Mouse (Mus musculus): ENCODE data around the gene Rap1b.

Gene Rap1b

DNA sequence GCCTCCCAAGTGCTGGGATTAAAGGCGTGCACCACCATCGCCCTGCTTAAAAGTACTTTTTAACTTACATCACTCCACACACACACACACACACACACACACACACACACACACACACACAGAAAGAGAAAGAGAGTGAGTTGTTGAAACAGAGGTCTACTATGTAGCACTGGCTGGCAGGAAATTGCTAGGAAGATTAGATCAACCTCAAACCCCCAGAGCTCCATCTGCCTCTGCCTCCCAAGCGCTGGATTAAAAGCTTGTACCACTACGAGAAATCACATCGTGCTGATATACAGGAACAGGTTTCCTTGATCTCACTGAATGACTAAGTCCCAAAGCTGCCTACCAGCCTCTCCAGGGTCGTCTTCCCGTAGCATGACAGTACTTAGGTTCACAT is 61.2 kb downstream of the Rap1b start:
- DNase-seq (ENCODE audit: extremely low spot score, low spot score), result no peak

DNA sequence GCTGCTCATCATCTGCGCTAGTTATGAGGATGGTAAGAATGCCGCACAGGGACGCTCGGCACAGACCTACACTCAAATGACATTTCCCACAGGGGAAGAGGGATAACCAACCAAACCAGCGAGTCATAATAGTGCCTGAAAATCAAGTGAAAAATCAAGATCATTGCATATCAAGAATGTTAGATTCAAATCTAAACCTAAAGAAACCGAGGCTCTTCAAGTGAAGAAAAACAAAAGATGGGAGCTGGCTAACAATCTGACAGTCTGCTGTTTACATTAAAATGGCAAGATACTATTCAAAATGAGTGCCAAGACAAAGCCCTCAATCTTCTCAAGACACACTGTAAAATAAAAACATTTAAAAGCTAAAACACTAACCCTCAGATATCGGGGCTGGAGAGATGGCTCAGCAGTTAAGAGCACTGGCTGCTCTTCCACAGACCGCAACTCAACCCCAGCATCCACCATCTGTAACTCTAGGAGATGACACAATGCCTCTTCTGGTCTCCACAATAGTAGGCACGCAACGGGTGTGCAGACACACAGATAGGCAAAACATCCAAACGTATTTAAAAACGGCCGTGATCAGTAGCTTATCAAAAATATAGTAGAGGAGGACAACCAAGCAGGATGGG is 61.9 kb downstream of the Rap1b start:
- no peak for DNase-seq (ENCODE audit: extremely low spot score, low spot score)

DNA sequence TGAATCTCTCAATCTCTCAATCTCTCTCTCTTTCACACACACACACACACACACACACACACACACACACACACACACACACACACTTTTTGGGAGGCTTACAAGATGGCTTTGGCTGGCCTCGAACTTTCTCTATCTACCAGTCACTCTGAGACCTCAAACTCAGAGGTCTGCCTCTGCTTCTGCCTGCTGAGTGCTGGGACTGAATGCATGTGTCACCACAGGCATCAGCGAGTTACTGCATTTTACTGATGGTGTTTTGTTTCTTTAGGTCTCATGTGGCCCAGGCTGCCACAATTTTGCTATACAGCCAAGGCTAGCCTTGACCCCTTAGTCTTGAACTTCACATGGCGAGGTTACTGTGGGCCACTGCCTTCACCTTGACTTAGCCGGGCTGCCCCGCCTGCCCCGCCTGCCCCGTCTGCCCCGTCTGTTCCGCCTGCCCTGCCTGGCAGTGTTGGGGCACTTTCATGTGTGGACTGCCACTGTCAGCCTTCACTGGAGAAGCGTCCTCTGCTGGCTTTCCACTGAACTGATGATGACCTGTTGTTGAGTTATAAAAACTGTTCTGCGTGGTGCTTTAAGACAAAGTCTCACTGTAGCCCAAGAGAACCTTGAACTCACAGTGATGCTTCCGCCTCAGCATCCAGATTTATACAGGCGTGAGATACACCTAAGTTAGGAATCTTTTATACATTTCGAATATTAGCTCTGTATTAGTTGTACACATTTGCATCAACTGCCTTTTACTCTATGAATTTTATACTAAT is 63.2 kb downstream of the Rap1b start:
- DNase-seq (ENCODE audit: extremely low spot score, low spot score), result no peak

DNA sequence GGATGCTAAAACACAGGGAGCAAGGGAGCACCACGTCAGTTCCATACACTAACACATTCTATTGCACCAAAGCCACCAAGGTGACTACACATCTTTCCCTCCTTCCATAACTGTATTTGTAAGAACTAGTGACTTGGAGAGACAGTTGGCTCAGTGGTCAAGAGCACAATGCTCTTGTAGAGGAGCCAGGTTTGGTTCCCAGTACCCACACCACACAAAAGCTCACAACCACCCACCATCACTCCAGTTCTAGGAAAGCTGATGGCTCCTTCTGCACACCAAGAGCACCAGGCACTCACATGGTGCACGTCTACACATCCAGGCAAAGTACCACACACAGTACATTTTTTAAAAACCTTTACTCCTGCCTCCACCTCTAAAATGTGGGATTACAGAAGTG is 63.8 kb downstream of the Rap1b start:
- DNase-seq (ENCODE audit: extremely low spot score, low spot score), result no peak

DNA sequence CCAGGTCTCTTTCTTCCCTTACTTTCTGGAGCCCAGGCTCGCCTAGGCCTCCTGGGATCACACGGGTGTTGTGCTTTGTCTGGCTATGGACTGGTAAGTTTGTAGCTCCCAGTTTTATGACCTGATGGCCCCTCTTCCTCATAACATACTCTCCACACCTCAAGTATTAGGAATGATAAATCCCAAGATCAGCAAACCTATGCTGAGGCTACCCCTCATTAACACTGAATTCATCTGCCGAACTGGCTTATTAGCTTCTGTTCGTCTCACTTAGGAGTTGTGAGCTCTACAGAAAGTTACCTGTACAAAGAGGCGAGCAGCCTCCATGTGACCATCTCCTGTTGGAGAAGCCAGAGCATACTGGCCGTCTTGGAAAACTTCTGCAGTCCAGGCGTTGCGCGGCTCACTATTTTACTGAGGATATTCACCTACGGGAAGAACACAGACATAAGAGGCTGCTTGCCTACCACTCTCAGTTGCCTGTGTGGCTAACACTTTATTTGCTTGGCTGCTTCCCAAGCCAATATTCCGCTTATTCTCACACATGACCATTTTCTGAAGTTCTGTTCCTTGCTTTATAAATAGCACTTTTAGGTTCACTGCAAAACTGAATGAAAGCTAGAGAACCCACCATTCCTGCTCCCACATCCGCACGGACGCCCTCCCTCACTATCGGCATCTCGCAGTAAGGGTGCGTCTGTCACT is 64.7 kb downstream of the Rap1b start:
- DNase-seq (ENCODE audit: extremely low spot score, low spot score), result no peak

DNA sequence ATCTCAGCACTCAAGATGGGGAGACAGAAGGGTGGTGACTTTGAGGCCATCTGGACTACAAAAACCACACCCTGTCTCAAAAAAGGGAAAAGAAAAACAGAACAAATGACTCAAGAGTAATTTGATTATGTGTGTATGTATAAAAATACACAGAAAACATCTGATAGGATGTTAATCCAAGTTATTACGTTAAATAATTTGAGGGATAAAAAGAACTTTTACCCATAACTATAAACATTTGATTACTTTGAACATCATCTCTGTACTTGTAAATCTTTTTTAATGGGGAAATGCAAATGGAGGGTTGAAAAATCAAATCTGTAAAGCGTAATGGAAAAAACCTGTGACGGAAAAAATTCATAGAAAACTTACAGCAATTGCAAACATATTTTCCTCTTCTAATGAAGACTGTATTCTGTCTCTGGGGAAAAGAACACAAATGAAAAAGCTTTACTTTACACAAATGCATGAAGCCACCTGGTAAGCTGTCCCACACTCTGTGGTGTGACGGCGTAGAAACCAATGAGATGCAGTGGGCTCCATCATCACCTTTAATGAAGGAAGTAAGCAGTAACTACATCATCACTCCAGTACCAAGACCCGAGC is 65.4 kb downstream of the Rap1b start:
- no peak for DNase-seq (ENCODE audit: extremely low spot score, low spot score)

DNA sequence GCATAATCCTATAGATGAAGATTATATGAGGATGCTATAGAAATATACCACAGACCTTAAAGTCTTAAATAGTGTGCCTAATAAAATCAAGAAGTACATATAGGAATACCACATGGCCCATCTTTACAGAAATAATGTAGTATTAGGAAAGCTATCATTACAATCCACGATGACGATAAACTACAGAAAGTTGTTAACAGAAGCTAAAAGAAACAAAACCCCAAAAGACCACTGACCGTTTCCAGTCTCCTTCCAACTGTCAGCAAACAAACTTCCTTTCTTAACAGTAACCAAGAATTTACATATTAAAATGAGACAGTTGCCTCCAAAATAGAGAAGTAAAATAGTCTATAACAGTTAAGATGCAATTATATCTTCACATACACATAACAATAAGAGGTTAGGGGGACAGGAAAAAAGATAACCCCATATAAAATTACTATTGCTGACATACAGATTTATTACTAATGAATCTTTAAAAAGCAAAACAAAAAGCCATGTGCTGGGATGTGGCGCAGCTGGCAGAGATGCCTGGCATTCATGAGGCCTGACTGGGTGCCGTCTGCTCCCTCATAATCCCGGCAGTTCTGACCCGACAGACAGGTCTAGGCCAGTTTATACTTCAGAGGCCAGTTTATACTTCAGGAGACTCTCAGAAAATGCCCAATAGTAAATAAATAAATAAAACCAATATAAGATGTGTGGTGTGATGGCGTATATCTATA is 66.1 kb downstream of the Rap1b start:
- no peak for DNase-seq (ENCODE audit: extremely low spot score, low spot score)

DNA sequence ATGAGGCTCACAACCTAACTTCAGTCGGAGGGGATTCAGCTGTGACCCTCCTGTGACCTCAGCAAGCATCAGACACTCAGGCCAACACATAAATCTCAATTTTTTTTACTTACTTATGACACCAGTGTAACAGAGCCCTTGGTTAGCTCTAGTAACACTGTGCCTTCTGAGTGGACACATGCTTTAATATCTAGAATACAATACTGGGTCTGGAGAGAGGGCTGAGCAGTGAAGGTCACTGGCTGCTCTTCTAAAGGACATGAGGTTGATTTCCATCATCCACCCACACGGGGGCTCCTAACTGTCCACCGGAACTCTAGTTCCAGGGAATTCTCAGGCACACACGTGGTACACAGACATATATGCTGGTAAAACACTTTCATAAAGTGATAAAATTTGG is 66.9 kb downstream of the Rap1b start:
- DNase-seq (ENCODE audit: extremely low spot score, low spot score), result no peak

DNA sequence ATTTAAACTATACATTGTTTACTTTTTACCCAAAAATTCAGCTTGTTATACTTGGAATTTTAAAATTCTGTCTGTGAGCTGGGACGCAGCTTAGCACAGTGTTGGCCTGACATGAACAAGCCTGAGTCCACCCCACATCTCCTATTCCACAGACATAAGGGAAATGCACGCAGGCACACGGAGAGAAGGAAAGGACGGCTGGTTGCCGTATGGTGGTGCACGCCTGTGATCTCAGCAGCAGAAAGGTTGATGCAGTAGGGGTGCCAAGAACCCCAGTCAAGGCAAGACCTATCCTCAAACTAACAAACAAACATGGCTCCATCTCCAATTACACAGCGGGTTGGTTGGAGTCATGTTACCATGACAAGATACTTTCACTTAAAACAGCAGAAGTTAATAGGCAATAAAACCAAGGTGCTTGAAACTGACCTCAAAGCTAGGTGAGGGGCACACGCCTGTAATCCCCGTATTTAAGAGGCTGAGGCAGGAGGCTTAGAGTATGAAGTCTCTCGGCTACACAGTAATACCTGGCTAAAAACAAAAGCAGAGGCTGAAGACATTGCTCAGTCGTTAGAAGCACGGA is 67.4 kb downstream of the Rap1b start:
- no peak for DNase-seq (ENCODE audit: extremely low spot score, low spot score)

DNA sequence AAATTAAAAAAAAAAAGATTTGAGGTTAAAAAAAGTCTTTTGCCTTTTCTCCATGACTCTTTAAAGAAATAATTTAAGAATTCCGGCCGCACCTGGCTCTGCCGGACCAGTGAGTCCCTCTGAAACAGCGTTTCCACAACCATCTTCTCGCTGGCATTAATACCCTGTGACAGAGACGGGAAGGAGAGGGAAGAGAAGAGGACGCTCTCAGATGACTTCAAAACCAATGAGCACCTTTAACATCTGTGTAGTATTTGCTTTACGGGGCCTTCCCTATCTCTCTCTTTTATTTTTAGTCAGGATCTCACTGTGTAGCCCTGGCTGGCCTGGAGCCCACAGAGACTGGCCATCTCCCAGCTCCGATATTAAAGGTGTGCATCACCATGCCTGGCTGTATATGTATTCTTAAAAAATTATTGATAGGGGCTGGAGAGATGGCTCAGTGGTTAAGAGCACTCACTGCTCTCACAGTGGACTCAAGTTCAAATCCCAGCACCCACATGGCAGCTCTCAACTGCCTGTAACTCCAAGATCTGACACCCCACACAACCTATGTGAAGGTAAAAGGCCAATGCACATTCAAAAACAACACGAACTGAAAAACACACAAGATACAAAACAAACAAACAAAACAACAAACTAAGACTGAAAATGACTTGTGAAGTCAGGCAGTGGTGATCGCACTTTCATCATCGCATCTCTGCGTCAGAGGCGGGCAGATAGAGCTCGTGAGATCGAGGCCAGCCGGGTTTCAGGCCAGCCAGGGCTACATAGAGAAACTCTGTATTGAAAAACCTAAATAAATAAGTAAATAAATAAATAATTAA is 68.1 kb downstream of the Rap1b start:
- no peak for DNase-seq (ENCODE audit: extremely low spot score, low spot score)

DNA sequence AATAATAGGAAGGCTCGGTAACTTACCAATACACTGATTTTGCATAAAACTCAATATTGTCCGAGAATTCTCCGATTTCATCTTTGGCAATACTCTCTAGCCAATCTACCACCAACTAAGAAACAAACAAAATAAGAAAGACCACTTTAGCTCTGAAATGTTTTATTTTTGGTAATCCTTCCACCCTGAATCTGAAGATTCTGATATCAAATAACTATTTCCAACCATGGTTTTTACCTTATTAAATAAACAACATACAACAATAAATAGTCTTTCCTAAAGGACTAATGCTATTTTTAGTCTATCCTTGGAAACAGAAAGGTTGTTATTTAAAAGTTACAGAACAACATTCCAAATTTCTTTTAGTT is 68.7 kb downstream of the Rap1b start:
- no peak for DNase-seq (ENCODE audit: extremely low spot score, low spot score)

DNA sequence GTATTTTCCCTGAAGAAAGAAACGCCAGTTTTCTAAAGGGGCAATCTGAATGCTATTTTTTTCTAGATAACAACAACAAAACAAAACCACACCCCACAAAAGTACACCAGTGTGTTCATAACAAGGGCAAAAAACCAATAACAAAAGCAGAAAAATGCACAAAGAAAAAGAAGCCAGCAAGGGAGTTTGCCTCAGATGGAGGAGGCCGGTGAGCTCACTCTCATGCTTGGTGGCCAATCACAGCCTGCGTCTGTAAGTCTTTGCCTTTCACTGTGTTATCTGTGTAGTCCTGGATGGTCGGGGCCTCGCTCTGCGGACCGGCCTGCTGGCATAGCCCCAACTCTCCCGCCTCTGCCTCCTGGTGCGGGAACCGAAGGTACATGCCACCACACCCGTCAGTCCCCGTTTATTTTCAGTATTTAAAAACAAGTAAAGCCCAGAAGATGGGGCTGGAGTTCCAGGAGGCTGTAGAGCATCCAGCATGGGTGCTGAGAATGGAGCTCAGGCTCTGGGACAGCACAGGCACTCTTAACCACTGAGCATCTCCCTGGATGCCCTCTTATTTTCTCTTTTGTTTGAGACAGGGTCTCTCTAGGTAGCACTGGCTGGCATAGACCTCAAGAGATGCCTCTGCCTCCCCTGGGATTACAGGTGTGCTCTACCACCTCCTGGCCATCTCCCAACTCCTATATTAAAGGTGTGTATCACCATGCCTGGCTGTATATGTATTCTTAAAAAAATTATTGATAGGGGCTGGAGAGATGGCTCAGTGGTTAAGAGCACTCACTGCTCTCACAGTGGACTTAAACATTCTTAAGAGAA is 69.3 kb downstream of the Rap1b start:
- no peak for DNase-seq (ENCODE audit: extremely low spot score, low spot score)

DNA sequence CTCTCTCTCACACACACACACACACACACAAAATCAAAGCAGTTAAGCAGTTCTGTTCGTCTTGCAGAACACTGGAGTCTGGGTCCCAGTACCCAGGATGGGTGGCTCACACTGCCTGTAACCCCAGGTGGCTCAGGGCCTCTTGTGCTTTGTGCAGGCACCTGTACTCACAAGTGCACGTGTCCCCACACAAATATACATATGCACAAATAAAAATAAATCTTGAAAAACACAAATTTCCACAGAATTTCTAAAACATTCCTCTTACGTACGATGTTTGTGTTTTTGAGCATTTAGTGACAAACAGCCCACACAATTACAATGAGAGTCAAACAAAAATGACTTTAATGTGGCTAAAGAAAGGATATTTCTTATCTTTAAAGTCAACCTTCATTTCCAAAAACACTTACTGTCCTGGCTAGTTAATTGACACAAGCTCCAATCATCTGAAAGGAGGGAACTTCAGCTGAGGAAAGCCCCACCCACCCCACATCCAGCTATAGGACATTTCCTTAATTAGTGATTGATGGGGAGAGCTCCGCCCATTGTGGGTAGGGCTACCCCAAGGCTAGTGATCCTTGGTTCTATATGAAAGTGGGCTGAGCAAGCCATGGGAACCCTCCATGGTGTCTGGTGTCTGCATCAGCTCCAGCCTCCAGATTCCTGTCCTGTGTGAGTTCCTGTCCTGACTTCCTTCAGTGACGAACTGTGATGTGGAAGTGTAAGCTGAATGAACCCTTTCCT is 70.3 kb downstream of the Rap1b start:
- no peak for DNase-seq (ENCODE audit: extremely low spot score, low spot score)

DNA sequence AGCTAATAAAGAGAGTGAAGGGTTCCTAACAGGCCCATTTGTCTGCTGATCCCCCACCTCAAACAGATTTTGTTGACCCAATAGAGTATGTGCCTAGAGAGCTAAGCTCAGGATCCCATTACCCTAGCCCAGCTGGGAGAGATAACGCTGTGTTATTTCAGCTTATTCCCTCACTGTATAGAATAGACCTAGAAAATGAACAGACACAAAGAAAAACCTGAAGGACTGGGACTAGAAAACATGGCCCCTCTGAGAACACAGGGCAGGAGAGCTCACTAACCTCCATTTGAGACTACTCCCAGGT is 71.1 kb downstream of the Rap1b start:
- DNase-seq (ENCODE audit: extremely low spot score, low spot score), result no peak

DNA sequence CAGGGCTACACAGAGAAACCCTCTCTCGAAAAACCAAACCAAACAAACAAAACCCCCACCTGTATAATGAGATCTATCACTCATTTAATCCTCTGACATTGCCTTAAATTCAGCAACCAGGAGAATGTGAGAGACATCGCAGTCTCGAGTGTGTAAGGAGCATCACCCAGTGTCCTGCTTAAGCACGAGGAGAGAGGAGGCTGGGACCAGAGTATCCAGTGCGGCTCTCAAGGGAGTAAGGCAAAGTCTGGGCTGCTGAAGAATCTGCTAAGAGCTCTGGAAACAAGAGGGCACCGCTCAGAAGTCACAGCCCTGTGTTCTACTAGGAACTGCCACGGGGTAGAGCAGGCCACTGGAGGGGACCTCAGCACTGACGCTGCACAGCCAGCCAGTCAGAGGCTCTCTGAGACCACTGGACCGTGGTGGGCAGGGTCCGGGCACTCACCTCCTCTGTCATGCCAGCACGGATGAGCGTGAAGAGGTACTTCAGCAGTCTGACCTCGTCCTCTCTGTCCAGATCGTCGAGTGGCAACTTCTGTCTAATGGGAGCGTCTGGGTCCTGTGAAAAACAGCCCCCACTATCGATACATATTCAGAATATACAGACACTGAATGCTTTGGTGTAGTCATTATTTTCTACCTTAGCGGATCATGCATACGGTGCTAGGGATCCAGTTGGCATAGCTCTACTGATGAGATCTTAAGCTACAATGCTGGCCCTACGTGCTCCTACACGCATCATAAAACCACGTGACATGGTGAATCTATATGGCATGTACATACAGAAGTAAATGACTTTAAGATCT is 71.6 kb downstream of the Rap1b start:
- DNase-seq (ENCODE audit: extremely low spot score, low spot score), result no peak

DNA sequence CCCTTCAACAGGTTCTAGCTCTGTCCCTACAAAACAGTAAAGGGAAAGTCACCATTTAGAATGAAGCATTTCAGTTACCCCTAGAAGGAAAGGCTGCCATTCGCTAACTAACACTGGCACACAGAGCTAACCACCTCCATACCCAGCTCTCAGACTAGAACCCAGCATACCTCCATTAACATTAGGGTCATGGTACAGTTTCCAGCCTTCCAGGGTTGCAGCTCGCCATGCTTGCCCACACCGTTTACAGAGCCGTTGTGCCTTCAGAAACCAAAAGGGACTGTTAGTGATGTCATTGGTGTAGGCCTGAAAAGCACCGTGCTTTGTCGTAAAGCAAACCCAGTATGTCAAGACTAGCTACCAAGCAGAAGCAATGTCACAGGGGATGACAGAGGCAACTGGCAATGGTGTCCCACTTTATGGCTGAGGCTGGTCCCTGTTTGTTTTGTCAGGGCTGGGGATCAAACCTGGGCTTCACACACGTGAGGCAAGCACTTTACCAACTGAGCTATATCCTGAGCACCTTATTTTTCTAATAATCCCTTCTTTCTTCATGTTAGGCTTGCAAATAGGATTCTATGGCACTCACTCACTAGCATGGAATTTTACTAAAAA is 72.6 kb downstream of the Rap1b start:
- DNase-seq (ENCODE audit: extremely low spot score, low spot score), result no peak

DNA sequence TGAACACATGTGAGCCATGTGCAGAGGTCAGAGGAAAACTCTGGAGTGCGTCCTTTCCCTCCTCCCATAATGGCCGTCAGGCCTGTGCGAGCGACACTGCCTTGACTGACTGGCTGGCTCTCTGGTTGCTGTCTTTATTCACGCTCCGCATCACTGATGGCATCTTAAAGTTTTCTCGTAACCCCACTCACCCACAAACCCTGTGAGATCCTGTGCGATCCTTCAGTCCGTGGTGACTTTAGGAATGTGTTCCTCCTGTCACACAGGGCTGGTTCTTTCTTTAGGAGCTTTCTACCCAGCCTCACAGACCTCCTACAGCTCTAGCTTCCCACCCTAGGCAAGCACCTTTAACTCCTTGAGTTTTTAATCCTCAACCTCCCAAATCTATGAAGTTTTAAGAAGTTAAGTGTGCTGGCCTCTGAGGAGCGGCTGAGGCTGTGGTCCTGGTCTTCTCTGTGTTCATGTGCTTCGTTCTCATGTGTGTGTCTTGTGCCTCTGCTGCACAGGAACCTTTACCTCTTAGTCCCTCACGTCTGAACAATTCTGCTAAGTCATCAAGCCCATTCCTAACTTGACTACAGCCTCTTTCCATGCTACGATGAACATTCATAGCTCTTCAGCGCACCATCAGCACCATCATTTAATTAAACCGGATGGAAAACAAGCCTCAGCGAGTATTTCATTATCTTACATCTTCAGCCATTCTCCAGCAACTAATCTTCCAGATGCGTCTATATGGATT is 73.3 kb downstream of the Rap1b start:
- DNase-seq (ENCODE audit: extremely low spot score, low spot score), result no peak

All from neural tube, embryonic 10.5 days (tissue).